Mouse (Mus musculus): ENCODE results near the gene Nemp1.

Nemp1 gene

DNA sequence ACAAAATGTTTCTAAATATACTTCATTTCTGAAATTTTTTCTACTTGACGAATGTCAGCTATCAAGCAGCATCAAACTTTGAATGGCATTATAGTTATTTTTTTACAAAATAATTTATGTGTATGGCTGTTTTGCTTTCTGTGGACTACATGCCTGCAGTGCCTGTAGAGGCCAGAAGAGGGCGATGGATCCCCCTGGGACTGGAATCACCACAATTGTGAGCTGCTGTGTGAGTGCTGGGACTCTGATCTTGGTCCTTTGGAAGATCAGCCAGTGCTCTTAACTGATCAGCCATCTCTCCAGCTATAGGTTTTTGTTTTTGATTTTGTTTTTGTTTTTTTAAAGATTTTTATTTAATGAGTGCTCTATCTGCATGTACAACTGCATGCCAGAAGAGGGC lies 4.6 kb downstream of the Nemp1 start:
- no peak for DNase-seq (ENCODE audit: low spot score in 2 of 2)

DNA sequence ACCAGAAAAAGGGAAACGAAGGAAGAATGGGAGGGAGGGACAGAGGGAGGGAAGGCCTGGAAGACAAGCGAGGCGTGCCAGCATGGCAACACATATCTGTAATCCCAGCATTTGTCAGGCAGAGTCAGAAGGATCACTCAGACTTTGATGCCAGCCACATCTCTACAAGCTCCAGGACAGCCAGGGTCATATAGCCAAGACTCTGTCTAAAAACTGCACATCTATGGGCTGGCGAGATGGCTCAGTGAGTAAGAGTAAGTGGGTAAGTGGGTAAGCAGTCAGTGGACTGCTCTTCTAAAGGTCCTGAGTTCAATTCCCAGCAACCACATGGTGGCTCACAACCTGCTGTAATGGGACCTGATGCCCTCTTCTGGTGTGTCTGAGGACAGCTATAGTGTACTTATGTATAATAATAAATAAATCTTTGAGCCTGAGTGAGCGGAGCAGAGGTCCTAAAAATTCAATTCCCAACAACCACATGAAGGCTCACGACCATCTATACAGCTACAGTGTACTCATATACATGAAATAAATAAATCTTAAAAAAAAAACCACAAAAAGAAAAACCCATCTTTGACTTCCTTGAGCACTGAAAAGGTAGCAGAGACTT lies 7.5 kb downstream of the Nemp1 start:
- DNase-seq (ENCODE audit: low spot score in 2 of 2): no peak

DNA sequence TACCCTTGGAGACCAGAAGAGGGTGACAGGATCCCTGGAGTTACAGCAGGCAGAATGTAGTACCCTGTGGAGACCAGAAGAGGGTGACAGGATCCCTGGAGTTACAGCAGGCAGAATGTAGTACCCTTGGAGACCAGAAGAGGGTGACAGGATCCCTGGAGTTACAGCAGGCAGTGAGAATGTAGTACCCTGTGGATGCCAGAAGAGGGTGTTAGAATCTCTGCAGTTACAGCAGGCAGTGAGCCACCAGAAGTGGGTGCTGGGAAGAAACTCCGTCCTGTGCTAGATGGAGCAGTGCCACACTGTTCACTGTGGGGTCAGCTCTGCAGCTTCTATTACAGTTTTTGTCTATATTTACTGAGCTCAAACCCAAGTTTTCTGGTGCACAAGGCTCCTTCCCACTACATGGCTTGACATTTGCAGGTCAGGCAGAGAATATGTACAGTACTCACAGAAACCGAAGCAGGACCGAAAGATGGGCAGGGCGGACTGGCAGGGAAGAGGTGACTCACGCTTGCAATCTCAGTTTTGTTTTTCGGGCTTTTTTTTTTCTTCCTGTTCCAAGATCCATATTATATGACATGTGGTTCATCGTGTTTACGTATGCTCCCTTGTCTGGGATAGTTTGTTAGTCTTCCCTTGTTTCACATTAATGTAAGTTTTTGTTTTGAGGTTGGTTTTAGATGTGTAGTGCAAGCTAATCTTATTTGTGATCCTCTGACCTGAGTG lies 8.3 kb downstream of the Nemp1 start:
- peak; percentile 85 to 86 for DNase-seq (ENCODE audit: low spot score in 2 of 2)

DNA sequence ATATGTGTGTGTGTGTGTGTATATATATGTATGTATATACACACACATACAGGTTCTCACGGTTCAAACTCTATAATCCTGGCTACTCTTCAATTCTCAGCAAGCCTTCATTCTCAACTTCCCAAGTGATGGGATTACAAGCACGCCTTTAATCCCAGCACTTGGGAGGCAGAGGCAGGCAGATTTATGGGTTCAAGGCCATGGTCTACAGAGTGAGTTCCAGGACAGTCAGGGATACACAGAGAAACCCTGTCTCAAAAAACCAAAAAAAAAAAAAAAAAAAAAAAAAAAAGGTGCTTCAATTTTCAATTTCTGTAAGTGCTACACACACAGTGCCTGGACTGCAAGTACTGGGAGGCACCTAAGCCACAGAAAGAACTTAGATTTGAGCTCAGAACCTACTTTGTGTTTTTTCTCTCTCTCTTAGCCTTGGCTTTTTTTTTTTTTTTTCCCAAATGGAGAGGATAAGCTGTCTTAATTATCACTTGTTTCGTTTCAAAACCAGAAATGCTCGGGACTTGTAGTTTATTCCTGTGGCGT lies 9.2 kb downstream of the Nemp1 start:
- no peak for DNase-seq (ENCODE audit: low spot score in 2 of 2)

DNA sequence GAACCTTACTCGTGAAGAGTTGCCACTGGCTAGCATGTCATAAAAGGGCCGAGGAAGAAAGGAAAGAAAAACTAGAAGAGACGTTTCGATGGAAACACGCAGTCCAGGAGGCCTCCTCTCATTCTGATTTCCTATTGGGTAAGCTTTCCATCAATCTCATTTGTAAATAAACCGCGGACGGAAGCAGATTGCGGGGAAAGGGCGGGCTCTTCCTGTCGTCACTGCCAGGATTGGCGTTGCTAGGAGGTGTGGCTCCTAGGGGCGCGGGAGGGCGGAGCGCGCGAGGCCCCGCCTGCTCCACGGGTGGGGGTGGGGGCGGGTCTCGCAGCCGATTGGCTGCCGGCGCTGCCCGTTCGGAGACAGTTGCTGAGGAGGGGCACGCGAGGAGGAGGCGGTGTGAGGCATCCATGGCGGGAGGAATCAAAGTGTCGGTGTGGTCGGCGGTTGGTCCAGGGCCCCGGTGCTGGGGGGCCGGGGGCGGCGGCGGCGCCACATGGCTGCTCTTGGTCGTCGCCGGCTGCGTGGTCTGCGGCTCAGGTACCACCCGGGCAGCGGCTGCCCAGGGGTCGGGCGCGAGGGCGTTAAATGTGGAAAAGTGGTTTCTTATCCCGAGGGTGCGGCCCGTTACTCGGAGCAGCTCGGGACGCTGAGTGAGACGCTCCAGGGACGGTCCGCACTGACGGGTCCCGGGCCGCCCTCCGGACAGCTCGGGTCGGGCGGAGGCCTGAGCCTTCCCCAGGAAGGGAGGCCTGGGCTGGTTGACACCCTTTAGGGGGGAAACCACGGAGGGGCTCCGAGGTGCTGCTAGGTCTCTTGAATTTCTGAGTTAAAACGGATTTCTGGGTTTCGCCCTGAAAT lies 10.2 kb downstream of the Nemp1 start:
- peak; percentile 82 to 92 for DNase-seq (ENCODE audit: low spot score in 2 of 2)

DNA sequence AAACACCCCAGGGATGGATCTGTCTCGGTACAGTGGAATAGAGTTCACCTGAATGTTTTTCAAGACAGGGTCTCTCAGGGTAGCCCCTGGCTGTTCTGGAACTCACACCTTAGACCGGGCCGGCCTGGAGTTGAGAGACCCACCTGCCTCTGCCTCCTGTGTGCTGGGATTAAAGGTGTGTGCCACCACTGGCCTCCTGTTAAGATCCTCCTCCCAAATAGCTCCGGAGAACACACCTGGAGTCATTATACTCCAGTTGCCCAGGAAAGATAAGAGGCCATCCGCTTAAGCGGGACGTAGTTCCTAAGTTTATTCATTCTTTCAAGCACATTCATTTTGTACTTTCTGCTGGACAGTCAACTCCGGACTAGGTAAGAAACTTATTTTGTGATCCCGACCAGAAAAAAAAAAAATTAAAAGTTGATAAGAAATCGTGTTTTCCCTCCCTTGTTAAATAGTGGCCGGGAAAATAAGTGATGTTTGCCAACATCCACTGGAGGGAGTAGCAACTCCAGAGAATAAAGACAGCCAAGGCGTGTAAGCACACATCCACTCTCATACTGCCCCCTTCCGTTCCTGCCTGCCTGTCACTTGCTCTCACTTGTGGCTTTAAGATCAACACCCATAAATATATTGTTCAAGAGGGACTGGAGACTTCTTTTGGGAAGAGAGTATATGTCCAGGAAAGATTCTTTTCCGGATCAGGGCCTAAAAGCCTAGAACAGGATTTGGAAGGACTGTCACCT lies 11.1 kb downstream of the Nemp1 start:
- DNase-seq (ENCODE audit: low spot score in 2 of 2): peak in 1 of 2 experiments; percentile 53

DNA sequence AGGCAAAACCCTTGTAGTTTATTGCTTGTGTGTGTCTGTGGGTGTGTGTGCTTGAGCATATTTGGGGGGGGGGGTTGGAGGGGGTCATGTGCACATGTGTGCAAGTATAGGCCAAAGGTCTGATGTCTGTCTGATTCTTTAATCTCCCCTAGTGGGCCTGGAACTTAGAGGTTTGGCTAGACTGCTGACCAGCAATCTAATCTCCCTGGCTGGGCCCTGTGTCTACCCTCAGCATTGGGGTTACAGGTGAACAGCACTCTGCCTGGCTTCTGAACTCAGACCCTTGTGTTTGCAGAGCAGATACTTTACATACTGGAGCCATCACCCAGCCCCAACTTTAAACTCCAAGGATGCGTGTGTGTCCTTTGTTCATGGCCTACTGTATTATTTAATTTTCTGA lies 12.5 kb downstream of the Nemp1 start:
- DNase-seq (ENCODE audit: low spot score in 2 of 2): no peak

DNA sequence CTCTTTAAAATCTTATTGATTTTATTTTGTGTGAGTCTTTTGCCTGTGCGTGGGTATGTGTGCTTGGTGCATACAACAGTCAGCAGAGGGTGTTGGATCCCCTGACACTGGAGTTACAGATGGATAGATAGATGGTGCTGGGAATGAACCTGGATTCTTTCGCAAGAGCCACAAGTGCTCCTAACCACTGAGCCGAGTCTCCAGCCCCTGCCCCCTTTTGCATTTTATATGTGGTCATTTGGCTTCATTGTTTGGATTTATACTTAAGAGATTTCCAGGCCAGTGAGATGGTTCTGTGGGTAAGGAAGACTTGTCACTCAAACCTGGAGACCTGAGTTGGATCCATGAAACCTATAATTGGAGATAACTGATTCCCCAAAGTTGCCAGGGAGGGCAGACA lies 13.2 kb downstream of the Nemp1 start:
- no peak for DNase-seq (ENCODE audit: low spot score in 2 of 2)

DNA sequence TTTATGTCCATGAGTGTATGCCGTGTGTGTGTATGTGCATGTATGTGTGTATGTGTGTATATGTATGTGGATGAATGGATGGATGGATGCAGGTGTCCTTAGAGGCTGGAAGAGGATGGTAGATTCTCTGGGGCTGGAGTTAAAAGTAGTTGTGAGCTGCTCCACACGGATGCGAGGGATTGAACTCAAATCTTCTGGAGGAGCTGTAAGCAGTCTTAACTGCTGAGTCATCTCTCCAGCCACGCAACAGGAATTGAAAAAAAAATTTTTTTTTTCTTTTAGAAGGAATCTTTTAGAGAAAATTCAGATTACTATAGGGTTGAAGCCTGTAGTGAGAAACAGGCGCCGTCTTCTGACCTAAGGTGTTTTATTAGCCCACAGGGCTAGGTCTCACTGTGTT lies 16.2 kb downstream of the Nemp1 start:
- no peak for DNase-seq (ENCODE audit: low spot score in 2 of 2)

DNA sequence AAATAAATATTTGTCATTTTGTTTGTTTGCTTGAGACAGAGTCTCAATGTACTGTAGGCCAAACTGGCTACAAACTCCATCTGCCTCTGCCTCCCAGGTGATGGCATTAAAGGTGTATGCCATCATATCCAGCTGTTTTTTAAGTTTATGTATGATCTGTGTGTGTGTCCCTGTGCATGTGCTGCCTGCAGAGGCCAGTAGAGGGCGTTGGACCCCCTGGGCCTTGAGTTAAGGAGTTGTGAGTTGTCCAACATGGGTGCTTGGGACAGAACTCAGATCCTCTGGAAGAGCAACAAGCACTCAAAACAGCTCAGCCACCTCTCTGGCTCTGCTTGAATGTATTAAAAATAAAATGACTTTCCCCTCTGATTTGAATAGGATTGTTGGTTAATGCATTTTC lies 24.4 kb downstream of the Nemp1 start:
- no peak for DNase-seq (ENCODE audit: low spot score in 2 of 2)

DNA sequence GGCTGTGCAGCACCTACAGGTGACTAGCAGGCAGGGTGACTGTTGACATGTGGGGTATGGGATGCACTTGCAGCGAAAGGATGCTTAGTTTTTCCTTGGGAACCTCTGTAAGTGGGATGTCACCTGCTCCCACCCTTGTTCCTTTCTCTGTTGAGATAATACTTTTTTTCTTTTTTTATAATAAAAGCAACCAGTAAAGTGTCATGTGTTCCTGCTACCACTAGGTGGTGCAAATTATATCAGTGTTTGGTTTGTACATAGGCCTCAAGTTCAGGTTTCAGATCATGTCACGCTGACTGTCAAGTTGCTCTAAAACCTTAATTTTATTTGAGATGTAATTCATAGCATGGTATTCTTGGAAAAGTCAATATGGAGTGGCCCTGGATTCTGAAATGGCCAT lies 27.9 kb downstream of the Nemp1 start:
- DNase-seq (ENCODE audit: low spot score in 2 of 2): no peak

DNA sequence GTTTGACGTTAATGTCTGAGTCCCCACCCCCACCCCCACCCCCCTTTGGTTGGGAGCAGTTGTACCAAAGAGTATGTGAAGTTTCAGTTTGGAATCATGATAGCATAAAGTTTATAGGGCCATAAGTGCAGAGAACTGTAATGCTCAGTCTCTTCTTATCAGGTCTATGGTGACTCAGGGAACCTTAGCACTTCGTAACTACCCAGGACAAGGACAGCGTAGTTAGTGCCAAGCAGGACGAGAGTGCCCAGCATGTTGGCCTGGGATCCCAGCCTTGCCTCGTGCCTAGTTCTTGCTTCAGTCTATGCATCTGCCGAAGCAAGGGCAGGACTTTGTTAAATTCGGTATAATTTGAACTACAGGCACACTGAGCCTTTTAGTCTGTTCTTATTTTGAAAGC lies 29.1 kb downstream of the Nemp1 start:
- no peak for DNase-seq (ENCODE audit: low spot score in 2 of 2)

DNA sequence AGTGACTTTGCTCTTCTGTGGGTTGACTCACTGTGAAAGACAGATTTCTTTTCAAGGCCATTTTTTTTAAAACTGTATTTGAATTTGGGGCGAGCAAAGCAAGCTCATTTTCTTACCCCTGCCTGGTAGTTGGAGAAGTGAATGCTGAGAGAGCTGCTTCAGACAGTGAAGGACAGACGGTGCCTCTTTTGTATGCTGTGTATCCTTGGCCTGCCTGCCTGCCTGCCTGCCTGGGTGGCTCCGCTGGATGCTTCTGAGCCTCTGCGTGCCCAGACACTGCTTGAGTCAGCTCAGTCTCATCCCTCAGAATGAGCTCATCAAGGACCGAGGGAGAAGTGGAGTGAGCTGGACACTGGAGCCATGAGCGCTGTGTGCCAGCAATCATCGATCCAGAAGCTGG lies 32.3 kb downstream of the Nemp1 start:
- no peak for DNase-seq (ENCODE audit: low spot score in 2 of 2)

DNA sequence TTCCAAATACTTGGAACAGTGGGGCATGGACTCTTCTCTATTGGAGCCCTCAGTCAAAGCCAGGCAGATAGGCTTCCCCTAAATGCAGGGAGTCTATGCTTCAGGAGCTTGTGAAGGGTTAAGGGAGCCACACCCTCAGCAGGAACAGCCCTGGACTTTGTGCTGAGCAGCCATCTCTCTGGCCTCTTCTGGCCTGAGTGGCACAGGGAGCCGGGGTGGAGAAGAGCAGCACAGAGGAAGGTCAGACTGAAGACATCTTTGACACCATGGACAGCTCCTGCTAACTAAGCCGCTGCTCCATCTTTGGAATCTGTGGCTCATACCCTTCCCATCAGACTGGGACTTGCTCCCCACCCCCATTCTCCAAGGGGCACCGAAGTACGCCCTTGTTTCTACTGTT lies 36.6 kb downstream of the Nemp1 start:
- DNase-seq (ENCODE audit: low spot score in 2 of 2): no peak

DNA sequence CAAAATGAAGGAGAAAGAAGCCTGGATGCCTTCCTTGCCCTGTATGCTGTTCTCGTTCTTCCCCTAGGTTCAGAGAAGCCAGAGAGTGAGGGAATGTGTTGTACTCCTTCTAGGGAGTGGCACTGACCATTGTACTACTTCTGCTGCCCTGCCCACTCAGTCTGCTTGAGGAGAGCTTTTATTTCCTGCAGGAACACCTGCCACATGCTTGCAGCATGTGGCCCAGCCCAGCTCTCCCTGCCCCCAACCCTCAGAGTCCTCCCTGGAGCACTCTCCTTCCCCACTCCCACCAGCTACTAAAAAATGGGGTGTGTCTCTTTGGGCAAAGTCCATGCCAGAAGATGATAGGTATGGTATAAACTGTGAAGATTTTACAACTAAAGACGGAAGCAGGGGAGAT lies 37.6 kb downstream of the Nemp1 start:
- DNase-seq (ENCODE audit: low spot score in 2 of 2): no peak

DNA sequence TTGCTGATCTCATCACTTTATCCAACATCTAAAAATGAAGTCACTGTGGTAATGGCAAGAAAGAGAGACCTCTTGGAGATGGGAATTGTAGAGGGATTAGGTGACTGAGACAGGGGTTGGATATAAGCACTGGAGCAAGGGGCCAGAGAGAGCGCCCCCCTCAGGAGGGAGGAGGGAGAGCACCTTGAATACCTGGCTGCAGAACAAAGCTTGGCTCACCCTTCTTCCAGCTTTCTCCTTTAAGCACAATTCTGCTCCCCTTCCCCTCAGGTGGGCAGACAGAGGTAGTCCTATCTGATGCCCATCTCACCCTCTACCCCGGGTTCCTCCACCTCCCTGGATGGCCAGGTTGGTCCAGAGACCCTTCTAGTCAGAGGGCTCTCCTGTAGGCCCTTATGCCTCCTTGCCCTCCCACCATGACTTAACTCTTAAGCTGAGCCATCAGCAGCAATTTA lies 38.1 kb downstream of the Nemp1 start, which contains the start of gene Myo1a:
Myo1a (plus strand) TSS at position 405 of the 455 bp plus-strand sequence.
- DNase-seq (ENCODE audit: low spot score in 2 of 2): no peak

DNA sequence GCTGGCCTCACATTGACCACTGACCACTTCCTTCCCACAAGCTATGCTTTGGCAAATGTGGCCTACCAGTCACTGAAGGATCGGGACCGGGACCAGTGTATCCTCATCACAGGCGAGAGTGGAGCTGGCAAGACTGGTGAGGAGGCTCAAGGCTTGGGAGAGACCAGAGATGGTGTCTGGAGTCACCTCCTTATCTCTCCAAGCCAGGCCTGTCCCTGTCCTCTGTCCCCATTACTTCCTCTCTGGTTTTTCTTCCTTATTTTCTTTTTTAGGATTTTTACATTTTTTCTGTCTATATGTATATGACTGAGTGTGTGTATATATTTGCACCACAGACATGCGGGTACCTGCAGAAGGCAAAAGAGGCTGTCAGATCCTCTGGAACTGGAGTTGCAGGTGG lies 39.1 kb downstream of the Nemp1 start:
- no peak for DNase-seq (ENCODE audit: low spot score in 2 of 2)

DNA sequence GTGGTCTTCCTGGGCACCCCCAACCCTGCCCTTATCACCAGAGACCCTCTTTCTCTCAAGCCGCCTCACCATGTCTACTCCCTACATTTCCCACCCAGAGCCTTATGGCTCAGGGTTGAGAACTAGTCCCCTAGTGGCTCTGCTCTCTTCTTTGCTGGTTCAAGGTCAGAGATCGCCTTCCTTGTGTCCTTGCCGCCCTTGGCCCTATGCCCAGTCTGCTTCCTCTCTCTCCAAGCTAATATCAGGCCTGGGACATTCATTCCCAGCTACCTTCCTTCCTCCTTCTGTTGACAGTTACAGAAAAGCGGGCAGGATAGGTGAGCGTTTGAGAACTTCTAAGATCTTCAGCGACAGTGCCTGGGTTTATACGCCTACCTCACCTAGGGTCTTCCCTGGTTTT lies 41.0 kb downstream of the Nemp1 start:
- no peak for DNase-seq (ENCODE audit: low spot score in 2 of 2)

DNA sequence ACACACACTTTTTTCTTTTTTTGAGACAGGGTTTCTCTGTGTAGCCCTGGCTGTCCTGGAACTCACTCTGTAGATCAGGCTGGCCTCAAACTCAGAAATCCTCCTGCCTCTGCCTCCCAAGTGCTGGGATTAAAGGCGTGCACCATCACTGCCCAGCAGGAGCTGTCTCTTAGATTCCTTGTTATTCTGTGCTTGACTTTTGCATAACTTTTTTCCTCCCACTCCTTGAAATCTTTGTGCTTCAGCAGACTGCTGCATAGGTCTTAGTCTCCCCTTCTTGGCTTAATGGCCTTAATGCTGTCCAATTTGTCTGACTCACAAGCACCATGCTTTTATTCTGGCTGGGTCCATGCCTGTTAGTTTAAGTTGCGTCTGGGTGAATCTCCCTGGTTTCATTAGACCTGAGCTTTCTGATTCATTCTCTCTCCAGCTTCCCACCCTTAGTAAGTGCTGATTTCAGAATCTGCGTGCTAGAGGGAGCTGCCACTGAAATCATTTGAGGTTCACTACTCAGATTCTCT lies 42.2 kb downstream of the Nemp1 start:
- DNase-seq (ENCODE audit: low spot score in 2 of 2): no peak

DNA sequence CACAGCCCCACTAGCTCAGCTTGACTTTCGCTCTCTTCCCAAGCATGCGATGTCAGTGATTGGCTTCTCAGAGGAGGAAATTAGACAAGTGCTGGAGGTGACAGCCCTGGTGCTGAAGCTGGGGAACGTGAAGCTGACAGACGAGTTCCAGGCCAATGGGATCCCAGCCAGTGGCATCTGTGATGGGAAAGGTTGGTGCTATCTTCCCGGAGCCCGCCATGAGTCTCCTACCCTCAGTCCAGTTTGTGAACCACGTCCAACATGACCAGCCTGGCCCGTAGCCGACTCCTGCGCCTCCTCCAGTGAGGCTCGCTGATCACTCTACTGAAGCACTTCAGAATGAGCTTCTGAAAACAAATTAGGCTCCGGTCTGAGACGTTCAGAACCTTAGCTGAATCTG lies 43.6 kb downstream of the Nemp1 start:
- no peak for DNase-seq (ENCODE audit: low spot score in 2 of 2)

DNA sequence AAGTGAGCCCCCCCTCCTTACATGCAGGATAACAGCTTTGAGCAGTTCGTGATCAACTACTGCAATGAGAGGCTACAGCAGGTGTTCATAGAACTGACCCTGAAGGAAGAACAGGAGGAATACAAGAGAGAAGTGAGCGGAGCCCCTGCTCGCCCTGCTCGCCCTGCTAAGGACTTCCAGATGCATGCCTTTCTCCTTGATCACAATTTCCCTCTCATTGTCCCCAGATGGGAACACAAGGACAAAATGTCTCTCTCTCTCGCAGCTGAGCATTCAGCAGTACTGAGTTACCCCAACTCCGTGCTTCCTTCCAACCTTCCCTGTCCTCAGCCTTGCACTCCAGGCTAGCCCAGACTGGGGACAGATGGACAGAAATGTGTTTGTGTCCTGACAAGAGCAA lies 46.0 kb downstream of the Nemp1 start:
- DNase-seq (ENCODE audit: low spot score in 2 of 2): no peak
